Mouse (Mus musculus) lung, postnatal 0 days (tissue): ENCODE results near the gene Dlg2.

Experiments
- CTCF ChIP-seq: IDR thresholded peaks from 2 replicates; pipeline ENCODE4 v1.5.1; 2016; ENCODE audit warnings: antibody characterized with exemption, mild to moderate bottlenecking
- EP300 ChIP-seq: IDR thresholded peaks from 2 replicates; pipeline ENCODE4 v1.6.1; 2016; ENCODE audit warnings: antibody characterized with exemption, mild to moderate bottlenecking, control low read depth

DNA sequence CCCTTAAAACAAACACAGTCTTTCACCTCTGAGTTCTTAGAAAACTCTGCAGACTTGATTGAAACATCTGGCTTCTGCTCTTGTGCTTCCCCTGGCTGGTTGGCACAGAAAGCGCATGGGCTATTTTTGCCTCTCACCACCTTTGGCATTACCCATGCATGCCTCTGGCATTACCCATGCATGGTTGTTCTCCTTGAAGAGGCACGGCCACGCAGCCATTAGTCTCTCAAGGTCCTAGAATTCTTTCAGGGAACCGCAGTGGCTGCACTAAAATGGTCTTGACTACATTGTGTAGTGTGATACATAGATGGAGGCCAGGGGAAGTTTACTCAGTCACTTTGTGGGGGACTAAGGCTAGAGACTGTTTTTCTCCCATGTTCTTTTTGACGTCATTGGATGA is 1709.9 kb downstream of the Dlg2 start:
- TF ChIP-seq CTCF (no peak), EP300 (no peak)
